Mouse (Mus musculus): ENCODE results near the gene 0610012G03Rik. TPM values are rescaled to one million over a fixed set of nuclear protein-coding genes. Genes with fewer than 3 reads are reported as not detected.
"Not testable (repeated sequence)": the region's sequence is repeated elsewhere in the genome, so short reads cannot be mapped to it uniquely, and the experiment has no call there.

Gene 0610012G03Rik
- 106 and 114 TPM in 2 replicates for polyA plus RNA-seq (2012; ENCODE audit: insufficient read depth, insufficient read length, missing spikeins)

GRCm38 (mm10) chr16:31948345-31948774 is at the start of gene 0610012G03Rik, which contains the start of gene Ncbp2:
Gene 0610012G03Rik (minus strand): TSS chr16:31948494.
Gene Ncbp2 (plus strand): TSS chr16:31948513.
- H3K4me3 ChIP-seq (ENCODE audit: insufficient read depth, low read depth, low read length), result peak within 1 kb of the TSS; percentile 94
- H3K4me1 ChIP-seq (ENCODE audit: control insufficient read depth, insufficient read depth, insufficient read length, low read length), result peaks cover 4% of the 10 kb centered on the region
- H3K27ac ChIP-seq (replicated peaks; ENCODE audit: low read depth, low read length), result peak within 1 kb of the TSS; percentile 86

- H3K4me1 ChIP-seq (ENCODE audit: control insufficient read depth, insufficient read depth, insufficient read length, low read length), result peaks cover 3% of the 10 kb centered on the region; the same call in 1 of the 2 replicates
- no peak overlapping the region for H3K4me3 ChIP-seq (ENCODE audit: insufficient read depth, low read depth, low read length)
- H3K27ac ChIP-seq (replicated peaks; ENCODE audit: low read depth, low read length), result no peak overlapping the region
These were observed 48.1 kb upstream of the 0610012G03Rik start for GRCm38 (mm10) chr16:31996371-31996770.

GRCm38 (mm10) chr16:31993946-31994345 is 45.7 kb upstream of the 0610012G03Rik start:
- no peak overlapping the region for H3K4me3 ChIP-seq (ENCODE audit: insufficient read depth, low read depth, low read length)
- H3K4me1 ChIP-seq (ENCODE audit: control insufficient read depth, insufficient read depth, insufficient read length, low read length), result no peaks in the 10 kb centered on the region
- no peak overlapping the region for H3K27ac ChIP-seq (replicated peaks; ENCODE audit: low read depth, low read length)

- Histone ChIP-seq H3K4me1 (ENCODE audit: control insufficient read depth, insufficient read depth, insufficient read length, low read length) (no peaks in the 10 kb centered on the region), H3K27ac (replicated peaks; ENCODE audit: low read depth, low read length) (no peak overlapping the region), H3K4me3 (ENCODE audit: insufficient read depth, low read depth, low read length) (no peak overlapping the region)
These were observed 44.9 kb upstream of the 0610012G03Rik start for GRCm38 (mm10) chr16:31993195-31993594.

- no peak overlapping the region for H3K4me3 ChIP-seq (ENCODE audit: insufficient read depth, low read depth, low read length)
- H3K4me1 ChIP-seq (ENCODE audit: control insufficient read depth, insufficient read depth, insufficient read length, low read length), result no peaks in the 10 kb centered on the region
- H3K27ac ChIP-seq (replicated peaks; ENCODE audit: low read depth, low read length), result no peak overlapping the region
These were observed 43.7 kb upstream of the 0610012G03Rik start for GRCm38 (mm10) chr16:31992039-31992438.

- H3K4me1 ChIP-seq (ENCODE audit: control insufficient read depth, insufficient read depth, insufficient read length, low read length), result no peaks in the 10 kb centered on the region
- H3K27ac ChIP-seq (replicated peaks; ENCODE audit: low read depth, low read length), result no peak overlapping the region
- H3K4me3 ChIP-seq (ENCODE audit: insufficient read depth, low read depth, low read length), result no peak overlapping the region
These were observed 32.7 kb upstream of the 0610012G03Rik start for GRCm38 (mm10) chr16:31980946-31981345.

- no peaks in the 10 kb centered on the region for H3K4me1 ChIP-seq (ENCODE audit: control insufficient read depth, insufficient read depth, insufficient read length, low read length)
- H3K4me3 ChIP-seq (ENCODE audit: insufficient read depth, low read depth, low read length), result no peak overlapping the region
- H3K27ac ChIP-seq (replicated peaks; ENCODE audit: low read depth, low read length), result no peak overlapping the region
These were observed 31.2 kb upstream of the 0610012G03Rik start for GRCm38 (mm10) chr16:31979501-31979900.

GRCm38 (mm10) chr16:31975258-31975657 is 27.0 kb upstream of the 0610012G03Rik start:
- no peaks in the 10 kb centered on the region for H3K4me1 ChIP-seq (ENCODE audit: control insufficient read depth, insufficient read depth, insufficient read length, low read length)
- no peak overlapping the region for H3K27ac ChIP-seq (replicated peaks; ENCODE audit: low read depth, low read length)
- no peak overlapping the region for H3K4me3 ChIP-seq (ENCODE audit: insufficient read depth, low read depth, low read length)

GRCm38 (mm10) chr16:31963224-31963623 is 14.9 kb upstream of the 0610012G03Rik start:
- H3K4me1 ChIP-seq (ENCODE audit: control insufficient read depth, insufficient read depth, insufficient read length, low read length), result no peaks in the 10 kb centered on the region
- H3K27ac ChIP-seq (replicated peaks; ENCODE audit: low read depth, low read length), result no peak overlapping the region
- H3K4me3 ChIP-seq (ENCODE audit: insufficient read depth, low read depth, low read length), result no peak overlapping the region

- H3K4me1 ChIP-seq (ENCODE audit: control insufficient read depth, insufficient read depth, insufficient read length, low read length), result peaks cover 4% of the 10 kb centered on the region
- peak overlapping the region; percentile 86 for H3K27ac ChIP-seq (replicated peaks; ENCODE audit: low read depth, low read length)
- H3K4me3 ChIP-seq (ENCODE audit: insufficient read depth, low read depth, low read length), result peak overlapping the region; percentile 94
These were observed 385 bp downstream of the 0610012G03Rik start for GRCm38 (mm10) chr16:31947901-31948316.

- 0 out of 2 replicates have a peak overlapping the region, but pooled peaks have one; percentile 86 for H3K27ac ChIP-seq (replicated peaks; ENCODE audit: low read depth, low read length)
- peak overlapping the region; percentile 94 for H3K4me3 ChIP-seq (ENCODE audit: insufficient read depth, low read depth, low read length)
- peaks cover 4% of the 10 kb centered on the region for H3K4me1 ChIP-seq (ENCODE audit: control insufficient read depth, insufficient read depth, insufficient read length, low read length)
These were observed 961 bp downstream of the 0610012G03Rik start for GRCm38 (mm10) chr16:31947333-31947732.

GRCm38 (mm10) chr16:31945986-31946385 is 2.3 kb downstream of the 0610012G03Rik start:
- not testable (repeated sequence) for H3K4me1 ChIP-seq (ENCODE audit: control insufficient read depth, insufficient read depth, insufficient read length, low read length); H3K27ac ChIP-seq (replicated peaks; ENCODE audit: low read depth, low read length); H3K4me3 ChIP-seq (ENCODE audit: insufficient read depth, low read depth, low read length)

GRCm38 (mm10) chr16:31945372-31945771 is 2.9 kb downstream of the 0610012G03Rik start:
- Histone ChIP-seq H3K4me3 (ENCODE audit: insufficient read depth, low read depth, low read length) (no peak overlapping the region), H3K27ac (replicated peaks; ENCODE audit: low read depth, low read length) (no peak overlapping the region), H3K4me1 (ENCODE audit: control insufficient read depth, insufficient read depth, insufficient read length, low read length) (peaks cover 4% of the 10 kb centered on the region)

GRCm38 (mm10) chr16:31944698-31945255 is 3.5 kb downstream of the 0610012G03Rik start:
- H3K27ac ChIP-seq (replicated peaks; ENCODE audit: low read depth, low read length), result no peak overlapping the region
- H3K4me1 ChIP-seq (ENCODE audit: control insufficient read depth, insufficient read depth, insufficient read length, low read length), result peaks cover 4% of the 10 kb centered on the region
- no peak overlapping the region for H3K4me3 ChIP-seq (ENCODE audit: insufficient read depth, low read depth, low read length)

GRCm38 (mm10) chr16:31943980-31944379 is 4.3 kb downstream of the 0610012G03Rik start:
- H3K4me3 ChIP-seq (ENCODE audit: insufficient read depth, low read depth, low read length), result no peak overlapping the region
- H3K27ac ChIP-seq (replicated peaks; ENCODE audit: low read depth, low read length), result no peak overlapping the region

GRCm38 (mm10) chr16:31940586-31940985 is 7.7 kb downstream of the 0610012G03Rik start:
- no peaks in the 10 kb centered on the region; the same call in 1 of the 2 replicates for H3K4me1 ChIP-seq (ENCODE audit: control insufficient read depth, insufficient read depth, insufficient read length, low read length)
- H3K4me3 ChIP-seq (ENCODE audit: insufficient read depth, low read depth, low read length), result no peak overlapping the region
- no peak overlapping the region for H3K27ac ChIP-seq (replicated peaks; ENCODE audit: low read depth, low read length)

More at GRCm38 (mm10) chr16:31943980-31944379, 4.3 kb downstream of the 0610012G03Rik start:
- H3K4me1 ChIP-seq (ENCODE audit: control insufficient read depth, insufficient read depth, insufficient read length, low read length), result peaks cover 4% of the 10 kb centered on the region

Measured in brown adipose tissue, adult 24 weeks (tissue).